Mouse (Mus musculus) hindbrain, embryonic 12.5 days (tissue): Measurements from ENCODE around the gene Dock8. TPM values are rescaled to one million over a fixed set of nuclear protein-coding genes. Genes with fewer than 3 reads are reported as not detected.

Experiments
- ATAC-seq: fragments of 200-750 bp; cut with Nextera tagmentation; 2 replicates; pipeline ENCODE4 v1.8.0; 2017; ENCODE audit warnings: moderate TSS enrichment; ENCODE audit not compliant: low FRiP score
- H3K27ac ChIP-seq: fragments of 300-500 bp; sonication (generic); 2 replicates; pipeline ENCODE4 v1.5.1; 2016; ENCODE audit warnings: mild to moderate bottlenecking
- H3K27me3 ChIP-seq: fragments of 300-500 bp; sonication (generic); 2 replicates; pipeline ENCODE4 v1.6.1; 2016; ENCODE audit warnings: mild to moderate bottlenecking
- H3K36me3 ChIP-seq: fragments of 300-500 bp; sonication (generic); 2 replicates; pipeline ENCODE4 v1.6.1; 2016; ENCODE audit warnings: mild to moderate bottlenecking
- H3K4me1 ChIP-seq: fragments of 300-500 bp; sonication (generic); 2 replicates; pipeline ENCODE4 v1.6.1; 2016
- H3K4me2 ChIP-seq: fragments of 300-500 bp; sonication (generic); replicated peaks from 2 replicates; pipeline ENCODE4 v1.6.1; 2016; ENCODE audit warnings: mild to moderate bottlenecking
- H3K4me3 ChIP-seq: fragments of 300-500 bp; sonication (generic); 2 replicates; pipeline ENCODE4 v1.5.1; 2016; ENCODE audit warnings: mild to moderate bottlenecking
- H3K9ac ChIP-seq: fragments of 300-500 bp; sonication (generic); 2 replicates; pipeline ENCODE4 v1.6.1; 2016; ENCODE audit warnings: mild to moderate bottlenecking, moderate library complexity
- H3K9me3 ChIP-seq: fragments of 300-500 bp; sonication (generic); replicated peaks from 2 replicates; pipeline ENCODE4 v1.6.1; 2016; ENCODE audit warnings: mild to moderate bottlenecking
- WGBS: fragments of 180-500 bp; shearing (Covaris S2); methylation state at CpG from one replicate; pipeline ENCODE4 v1.1.7; 2016; 5-methylcytosine and 5-hydroxymethylcytosine counted together
- polyA plus RNA-seq: library from polyadenylated mRNA; unstranded; fragments of >200 nt; fragmentation: Nextera tagmentation; extraction: Ambion mirVana; gene quantifications from 2 replicates; pipeline ENCODE4 v1.2.1, GENCODE M21; 2016

Gene Dock8
- polyA plus RNA-seq, 1 experiment from 2014 or later = 0.80 TPM

- 64% methylated on average over 4 of the region's 4 CpGs for WGBS
- no peak for ATAC-seq
Observed at GRCm38 (mm10) chr19:25230058-25230974, 231.0 kb downstream of the Dock8 start.

GRCm38 (mm10) chr19:25230975-25231334, 231.6 kb downstream of the Dock8 start:
- H3K4me3 ChIP-seq = no peak overlapping the region
- H3K9ac ChIP-seq = no peak overlapping the region
- WGBS = 38% methylated on average over 4 of the region's 4 CpGs
- no peak for ATAC-seq
- no peaks in the 10 kb centered on the region for H3K4me1 ChIP-seq
- H3K27me3 ChIP-seq = peaks cover 10% of the 10 kb centered on the region
- no peak overlapping the region for H3K27ac ChIP-seq
- no peaks in the 10 kb centered on the region for H3K9me3 ChIP-seq
- H3K36me3 ChIP-seq = no peaks in the 10 kb centered on the region
- no peak overlapping the region for H3K4me2 ChIP-seq

More at GRCm38 (mm10) chr19:25230058-25230974, 231.0 kb downstream of the Dock8 start:
- H3K36me3 ChIP-seq = no peaks in the 10 kb centered on the region
- H3K4me1 ChIP-seq = no peaks in the 10 kb centered on the region
- H3K9ac ChIP-seq = no peak overlapping the region
- H3K4me2 ChIP-seq = no peak overlapping the region
- no peaks in the 10 kb centered on the region for H3K9me3 ChIP-seq
- no peak overlapping the region for H3K4me3 ChIP-seq
- no peak overlapping the region for H3K27ac ChIP-seq
- H3K27me3 ChIP-seq = peaks cover 5% of the 10 kb centered on the region

- Histone ChIP-seq H3K27me3 (peaks cover 16% of the 10 kb centered on the region), H3K36me3 (no peaks in the 10 kb centered on the region), H3K4me3 (no peak overlapping the region), H3K4me2 (no peak overlapping the region), H3K27ac (no peak overlapping the region), H3K9me3 (no peaks in the 10 kb centered on the region), H3K9ac (no peak overlapping the region), H3K4me1 (peaks cover 4% of the 10 kb centered on the region; the same call in 1 of the 2 replicates)
- WGBS = 54% methylated on average over 10 of the region's 10 CpGs
- no peak for ATAC-seq
Observed at GRCm38 (mm10) chr19:25232032-25232431, 232.7 kb downstream of the Dock8 start.

- under 1% methylated on average over 76 of the region's 76 CpGs for WGBS
- no peaks in the 10 kb centered on the region for H3K36me3 ChIP-seq
- ATAC-seq = peak; percentile 92
Observed at GRCm38 (mm10) chr19:25236596-25237491, 237.5 kb downstream of the Dock8 start, which contains the start of gene Kank1. TSS of gene Kank1 (plus strand) at chr19:25236975.

GRCm38 (mm10) chr19:25237492-25238040, 238.2 kb downstream of the Dock8 start:
- Histone ChIP-seq H3K27me3 (peaks cover 21% of the 10 kb centered on the region), H3K36me3 (no peaks in the 10 kb centered on the region), H3K9ac (peak overlapping the region; percentile 65), H3K4me3 (peak overlapping the region; percentile 69), H3K4me2 (peak overlapping the region; percentile 97), H3K9me3 (no peaks in the 10 kb centered on the region), H3K4me1 (peaks cover 4% of the 10 kb centered on the region; the same call in 1 of the 2 replicates), H3K27ac (no peak overlapping the region)
- WGBS = under 1% methylated on average over 35 of the region's 35 CpGs
- ATAC-seq = peak; percentile 15; the same call in 1 of the 2 replicates

More at GRCm38 (mm10) chr19:25236596-25237491, 237.5 kb downstream of the Dock8 start, which contains the start of gene Kank1:
- Histone ChIP-seq H3K4me1 (peaks cover 4% of the 10 kb centered on the region; the same call in 1 of the 2 replicates), H3K9ac (peak within 1 kb of the TSS; percentile 65), H3K9me3 (no peaks in the 10 kb centered on the region), H3K27me3 (peaks cover 21% of the 10 kb centered on the region), H3K27ac (peak within 1 kb of the TSS; percentile 62; the same call in 1 of the 2 replicates), H3K4me3 (peak within 1 kb of the TSS; percentile 69), H3K4me2 (peak within 1 kb of the TSS; percentile 97)

- no peaks in the 10 kb centered on the region for H3K36me3 ChIP-seq
- peak overlapping the region; percentile 69 for H3K4me3 ChIP-seq
- peaks cover 4% of the 10 kb centered on the region; the same call in 1 of the 2 replicates for H3K4me1 ChIP-seq
- no peaks in the 10 kb centered on the region for H3K9me3 ChIP-seq
- ATAC-seq = no peak
- H3K4me2 ChIP-seq = peak overlapping the region; percentile 97
- peaks cover 21% of the 10 kb centered on the region for H3K27me3 ChIP-seq
- WGBS = 5% methylated on average over 13 of the region's 13 CpGs
- H3K27ac ChIP-seq = no peak overlapping the region
- H3K9ac ChIP-seq = no peak overlapping the region
Observed at GRCm38 (mm10) chr19:25238121-25238520, 238.8 kb downstream of the Dock8 start.

- H3K4me1 ChIP-seq = no peaks in the 10 kb centered on the region
- H3K9me3 ChIP-seq = no peaks in the 10 kb centered on the region
- no peak overlapping the region for H3K27ac ChIP-seq
- H3K9ac ChIP-seq = no peak overlapping the region
- no peak for ATAC-seq
- 77% methylated on average over 4 of the region's 4 CpGs for WGBS
- H3K36me3 ChIP-seq = no peaks in the 10 kb centered on the region
- H3K27me3 ChIP-seq = no peaks in the 10 kb centered on the region
- no peak overlapping the region for H3K4me2 ChIP-seq
- no peak overlapping the region for H3K4me3 ChIP-seq
Observed at GRCm38 (mm10) chr19:25243566-25243965, 244.2 kb downstream of the Dock8 start.

GRCm38 (mm10) chr19:25246062-25246461, 246.7 kb downstream of the Dock8 start:
- Histone ChIP-seq H3K4me3 (no peak overlapping the region), H3K9ac (no peak overlapping the region), H3K9me3 (no peaks in the 10 kb centered on the region), H3K4me1 (no peaks in the 10 kb centered on the region; the same call in 1 of the 2 replicates), H3K27ac (no peak overlapping the region), H3K36me3 (no peaks in the 10 kb centered on the region), H3K27me3 (no peaks in the 10 kb centered on the region), H3K4me2 (no peak overlapping the region)
- WGBS = 93% methylated on average over 8 of the region's 8 CpGs
- ATAC-seq = no peak

- ATAC-seq = no peak
- WGBS = 91% methylated on average over 14 of the region's 14 CpGs
- no peak overlapping the region for H3K9ac ChIP-seq
- H3K36me3 ChIP-seq = no peaks in the 10 kb centered on the region
- H3K9me3 ChIP-seq = no peaks in the 10 kb centered on the region
- H3K27me3 ChIP-seq = no peaks in the 10 kb centered on the region
- no peak overlapping the region for H3K27ac ChIP-seq
- no peak overlapping the region for H3K4me3 ChIP-seq
- H3K4me1 ChIP-seq = no peaks in the 10 kb centered on the region; the same call in 1 of the 2 replicates
- H3K4me2 ChIP-seq = no peak overlapping the region
Observed at GRCm38 (mm10) chr19:25247858-25248552, 248.7 kb downstream of the Dock8 start.

GRCm38 (mm10) chr19:25249230-25249629, 249.9 kb downstream of the Dock8 start:
- WGBS = 49% methylated on average over 13 of the region's 13 CpGs
- ATAC-seq = no peak
- H3K27me3 ChIP-seq = no peaks in the 10 kb centered on the region
- H3K9me3 ChIP-seq = no peaks in the 10 kb centered on the region
- H3K4me3 ChIP-seq = no peak overlapping the region
- no peaks in the 10 kb centered on the region for H3K36me3 ChIP-seq
- no peaks in the 10 kb centered on the region; the same call in 1 of the 2 replicates for H3K4me1 ChIP-seq
- no peak overlapping the region for H3K27ac ChIP-seq
- H3K4me2 ChIP-seq = no peak overlapping the region
- H3K9ac ChIP-seq = no peak overlapping the region

GRCm38 (mm10) chr19:25251610-25252140, 252.3 kb downstream of the Dock8 start:
- Histone ChIP-seq H3K4me1 (no peaks in the 10 kb centered on the region; the same call in 1 of the 2 replicates), H3K27ac (no peak overlapping the region), H3K4me2 (no peak overlapping the region), H3K27me3 (no peaks in the 10 kb centered on the region), H3K9ac (no peak overlapping the region), H3K4me3 (no peak overlapping the region), H3K36me3 (no peaks in the 10 kb centered on the region), H3K9me3 (no peaks in the 10 kb centered on the region)
- 74% methylated on average over 3 of the region's 3 CpGs for WGBS
- ATAC-seq = no peak
